Mouse (Mus musculus): Measurements from ENCODE around the gene Sfn. TPM values are rescaled to one million over a fixed set of nuclear protein-coding genes. Genes with fewer than 3 reads are reported as not detected.
A peak's percentile ranks its signal among the peaks of the same experiment; 100 is the strongest.

The Sfn gene
- polyA plus RNA-seq, 1 experiment from 2014 or later: 59.9 TPM

GRCm38 (mm10) chr4:133599571-133600073 is 2.3 kb downstream of the Sfn start:
- peak overlapping the region; percentile 52 for H3K4me3 ChIP-seq (ENCODE audit: low read length)
- no peaks in the 10 kb centered on the region for H3K9me3 ChIP-seq (ENCODE audit: control insufficient read depth, low read length)
- peaks cover 5% of the 10 kb centered on the region; the same call in 1 of the 2 replicates for H3K27me3 ChIP-seq (replicated peaks; ENCODE audit: control insufficient read depth, insufficient read depth, low read length)
- peak overlapping the region; percentile 89 for H3K4me2 ChIP-seq (ENCODE audit: low read depth, low read length)
- ATAC-seq: peak; percentile 93
- H3K9ac ChIP-seq (ENCODE audit: low read depth, low read length): peak overlapping the region; percentile 69
- H3K36me3 ChIP-seq (ENCODE audit: control insufficient read depth, insufficient read depth, low read length): no peaks in the 10 kb centered on the region
- peak overlapping the region; percentile 98 for H3K27ac ChIP-seq (ENCODE audit: low read length)
- peaks cover 20% of the 10 kb centered on the region for H3K4me1 ChIP-seq (ENCODE audit: control insufficient read depth, insufficient read depth, low read length)
- under 1% methylated on average over 48 of the region's 50 CpGs for WGBS

GRCm38 (mm10) chr4:133599116-133599515 is 2.9 kb downstream of the Sfn start:
- Histone ChIP-seq H3K36me3 (ENCODE audit: control insufficient read depth, insufficient read depth, low read length) (no peaks in the 10 kb centered on the region), H3K4me3 (ENCODE audit: low read length) (peak overlapping the region; percentile 52), H3K9me3 (ENCODE audit: control insufficient read depth, low read length) (no peaks in the 10 kb centered on the region), H3K27me3 (replicated peaks; ENCODE audit: control insufficient read depth, insufficient read depth, low read length) (peaks cover 5% of the 10 kb centered on the region; the same call in 1 of the 2 replicates), H3K4me1 (ENCODE audit: control insufficient read depth, insufficient read depth, low read length) (peaks cover 20% of the 10 kb centered on the region), H3K9ac (ENCODE audit: low read depth, low read length) (peak overlapping the region; percentile 69), H3K27ac (ENCODE audit: low read length) (peak overlapping the region; percentile 98), H3K4me2 (ENCODE audit: low read depth, low read length) (peak overlapping the region; percentile 89)
- 18% methylated on average over 7 of the region's 7 CpGs for WGBS
- ATAC-seq: 0 out of 2 replicates have a peak, but pooled peaks have one; percentile 17

- Histone ChIP-seq H3K36me3 (ENCODE audit: control insufficient read depth, insufficient read depth, low read length) (no peaks in the 10 kb centered on the region), H3K9me3 (ENCODE audit: control insufficient read depth, low read length) (no peaks in the 10 kb centered on the region), H3K4me2 (ENCODE audit: low read depth, low read length) (peak overlapping the region; percentile 89), H3K4me1 (ENCODE audit: control insufficient read depth, insufficient read depth, low read length) (peaks cover 20% of the 10 kb centered on the region), H3K9ac (ENCODE audit: low read depth, low read length) (peak overlapping the region; percentile 69), H3K27ac (ENCODE audit: low read length) (peak overlapping the region; percentile 98), H3K4me3 (ENCODE audit: low read length) (peak overlapping the region; percentile 52), H3K27me3 (replicated peaks; ENCODE audit: control insufficient read depth, insufficient read depth, low read length) (peaks cover 5% of the 10 kb centered on the region; the same call in 1 of the 2 replicates)
- ATAC-seq: peak; percentile 72
- WGBS: 29% methylated on average over 4 of the region's 4 CpGs
Measured at GRCm38 (mm10) chr4:133598616-133599015, 3.4 kb downstream of the Sfn start.

GRCm38 (mm10) chr4:133596084-133596483 is 5.9 kb downstream of the Sfn start:
- no peak for ATAC-seq
- 84% methylated on average over 6 of the region's 6 CpGs for WGBS
- peaks cover 14% of the 10 kb centered on the region for H3K4me1 ChIP-seq (ENCODE audit: control insufficient read depth, insufficient read depth, low read length)

GRCm38 (mm10) chr4:133595538-133595937 is 6.4 kb downstream of the Sfn start:
- no peak overlapping the region for H3K4me3 ChIP-seq (ENCODE audit: low read length)
- no peak for ATAC-seq
- no peaks in the 10 kb centered on the region for H3K36me3 ChIP-seq (ENCODE audit: control insufficient read depth, insufficient read depth, low read length)
- no peaks in the 10 kb centered on the region for H3K27me3 ChIP-seq (replicated peaks; ENCODE audit: control insufficient read depth, insufficient read depth, low read length)
- no peak overlapping the region for H3K4me2 ChIP-seq (ENCODE audit: low read depth, low read length)
- H3K9me3 ChIP-seq (ENCODE audit: control insufficient read depth, low read length): no peaks in the 10 kb centered on the region
- no peak overlapping the region for H3K27ac ChIP-seq (ENCODE audit: low read length)
- WGBS: 63% methylated on average over 7 of the region's 7 CpGs
- peaks cover 14% of the 10 kb centered on the region for H3K4me1 ChIP-seq (ENCODE audit: control insufficient read depth, insufficient read depth, low read length)
- no peak overlapping the region; the same call in 1 of the 2 replicates for H3K9ac ChIP-seq (ENCODE audit: low read depth, low read length)

More at GRCm38 (mm10) chr4:133596084-133596483, 5.9 kb downstream of the Sfn start:
- Histone ChIP-seq H3K4me2 (ENCODE audit: low read depth, low read length) (no peak overlapping the region), H3K27me3 (replicated peaks; ENCODE audit: control insufficient read depth, insufficient read depth, low read length) (no peaks in the 10 kb centered on the region), H3K9me3 (ENCODE audit: control insufficient read depth, low read length) (no peaks in the 10 kb centered on the region), H3K9ac (ENCODE audit: low read depth, low read length) (no peak overlapping the region), H3K27ac (ENCODE audit: low read length) (no peak overlapping the region), H3K4me3 (ENCODE audit: low read length) (no peak overlapping the region), H3K36me3 (ENCODE audit: control insufficient read depth, insufficient read depth, low read length) (no peaks in the 10 kb centered on the region)

- H3K27ac ChIP-seq (ENCODE audit: low read length): no peak overlapping the region
- H3K4me1 ChIP-seq (ENCODE audit: control insufficient read depth, insufficient read depth, low read length): peaks cover 5% of the 10 kb centered on the region; the same call in 1 of the 2 replicates
- 26% methylated on average over 7 of the region's 7 CpGs for WGBS
- H3K36me3 ChIP-seq (ENCODE audit: control insufficient read depth, insufficient read depth, low read length): 0 out of 2 replicates have a peak, but pooled peaks cover 4% of the 10 kb centered on the region
- H3K4me3 ChIP-seq (ENCODE audit: low read length): no peak overlapping the region
- H3K9ac ChIP-seq (ENCODE audit: low read depth, low read length): no peak overlapping the region
- H3K9me3 ChIP-seq (ENCODE audit: control insufficient read depth, low read length): no peaks in the 10 kb centered on the region
- H3K4me2 ChIP-seq (ENCODE audit: low read depth, low read length): no peak overlapping the region
- peak; percentile 45; the same call in 1 of the 2 replicates for ATAC-seq
- no peaks in the 10 kb centered on the region for H3K27me3 ChIP-seq (replicated peaks; ENCODE audit: control insufficient read depth, insufficient read depth, low read length)
Measured at GRCm38 (mm10) chr4:133592570-133592969, 9.4 kb downstream of the Sfn start.

GRCm38 (mm10) chr4:133584059-133584951 is 17.7 kb downstream of the Sfn start, which contains the start of gene Gpn2:
Gpn2 (plus strand) TSS chr4:133584362.
- Histone ChIP-seq H3K4me1 (ENCODE audit: control insufficient read depth, insufficient read depth, low read length) (peaks cover 13% of the 10 kb centered on the region), H3K36me3 (ENCODE audit: control insufficient read depth, insufficient read depth, low read length) (peaks cover 6% of the 10 kb centered on the region; the same call in 1 of the 2 replicates), H3K27me3 (replicated peaks; ENCODE audit: control insufficient read depth, insufficient read depth, low read length) (no peaks in the 10 kb centered on the region), H3K9me3 (ENCODE audit: control insufficient read depth, low read length) (no peaks in the 10 kb centered on the region), H3K4me2 (ENCODE audit: low read depth, low read length) (peak within 1 kb of the TSS; percentile 98), H3K9ac (ENCODE audit: low read depth, low read length) (peak within 1 kb of the TSS; percentile 92), H3K4me3 (ENCODE audit: low read length) (peak within 1 kb of the TSS; percentile 72), H3K27ac (ENCODE audit: low read length) (peak within 1 kb of the TSS; percentile 88)
- ATAC-seq: peak; percentile 92
- WGBS: 1% methylated on average over 65 of the region's 65 CpGs

- H3K9me3 ChIP-seq (ENCODE audit: control insufficient read depth, low read length): no peaks in the 10 kb centered on the region
- no peaks in the 10 kb centered on the region for H3K27me3 ChIP-seq (replicated peaks; ENCODE audit: control insufficient read depth, insufficient read depth, low read length)
- peaks cover 13% of the 10 kb centered on the region for H3K4me1 ChIP-seq (ENCODE audit: control insufficient read depth, insufficient read depth, low read length)
- ATAC-seq: peak; percentile 73
- H3K27ac ChIP-seq (ENCODE audit: low read length): peak overlapping the region; percentile 88
- peaks cover 10% of the 10 kb centered on the region for H3K36me3 ChIP-seq (ENCODE audit: control insufficient read depth, insufficient read depth, low read length)
- H3K4me2 ChIP-seq (ENCODE audit: low read depth, low read length): peak overlapping the region; percentile 98
- 46% methylated on average over 6 of the region's 6 CpGs for WGBS
- H3K9ac ChIP-seq (ENCODE audit: low read depth, low read length): peak overlapping the region; percentile 92
- peak overlapping the region; percentile 72 for H3K4me3 ChIP-seq (ENCODE audit: low read length)
Measured at GRCm38 (mm10) chr4:133583690-133584058, 18.3 kb downstream of the Sfn start.

GRCm38 (mm10) chr4:133577983-133578382 is 24.0 kb downstream of the Sfn start:
- Histone ChIP-seq H3K4me1 (ENCODE audit: control insufficient read depth, insufficient read depth, low read length) (peaks cover 4% of the 10 kb centered on the region), H3K36me3 (ENCODE audit: control insufficient read depth, insufficient read depth, low read length) (peaks cover 6% of the 10 kb centered on the region), H3K9ac (ENCODE audit: low read depth, low read length) (no peak overlapping the region), H3K27ac (ENCODE audit: low read length) (no peak overlapping the region), H3K27me3 (replicated peaks; ENCODE audit: control insufficient read depth, insufficient read depth, low read length) (no peaks in the 10 kb centered on the region), H3K4me3 (ENCODE audit: low read length) (no peak overlapping the region), H3K4me2 (ENCODE audit: low read depth, low read length) (no peak overlapping the region), H3K9me3 (ENCODE audit: control insufficient read depth, low read length) (no peaks in the 10 kb centered on the region)
- ATAC-seq: no peak
- WGBS: 74% methylated on average over 12 of the region's 12 CpGs
